Mouse (Mus musculus) heart, embryonic 13.5 days (tissue): ENCODE measurements around the gene Samsn1. TPM values are rescaled to one million over a fixed set of nuclear protein-coding genes. Genes with fewer than 3 reads are reported as not detected.

Experiments used
- ATAC-seq: fragments of 200-750 bp; cut with Nextera tagmentation; 2 replicates; pipeline ENCODE4 v1.8.0; 2017; ENCODE audit warnings: moderate TSS enrichment; ENCODE audit not compliant: insufficient number of reproducible peaks, low FRiP score, low TSS enrichment; ENCODE audit errors: extremely low read depth
- H3K27ac ChIP-seq: fragments of 300-500 bp; sonication (generic); replicated peaks from 2 replicates; pipeline ENCODE4 v1.5.1; 2015; ENCODE audit warnings: moderate library complexity, mild to moderate bottlenecking, inconsistent platforms
- H3K27me3 ChIP-seq: fragments of 300-500 bp; sonication (generic); replicated peaks from 2 replicates; pipeline ENCODE4 v1.6.1; 2015; ENCODE audit warnings: mild to moderate bottlenecking, inconsistent platforms
- H3K36me3 ChIP-seq: fragments of 300-500 bp; sonication (generic); 2 replicates; pipeline ENCODE4 v1.6.1; 2015; ENCODE audit warnings: mild to moderate bottlenecking, inconsistent platforms
- H3K4me1 ChIP-seq: fragments of 300-500 bp; sonication (generic); 2 replicates; pipeline ENCODE4 v1.6.1; 2015; ENCODE audit warnings: inconsistent platforms
- H3K4me2 ChIP-seq: fragments of 300-500 bp; sonication (generic); 2 replicates; pipeline ENCODE4 v1.6.1; 2015; ENCODE audit warnings: inconsistent platforms, mild to moderate bottlenecking, moderate library complexity
- H3K4me3 ChIP-seq: fragments of 300-500 bp; sonication (generic); 2 replicates; pipeline ENCODE4 v1.5.1; 2015; ENCODE audit warnings: moderate library complexity, mild to moderate bottlenecking, inconsistent platforms
- H3K9ac ChIP-seq: fragments of 300-500 bp; sonication (generic); 2 replicates; pipeline ENCODE4 v1.6.1; 2015; ENCODE audit warnings: inconsistent platforms, mild to moderate bottlenecking, moderate library complexity
- H3K9me3 ChIP-seq: fragments of 300-500 bp; sonication (generic); 2 replicates; pipeline ENCODE4 v1.6.1; 2016; ENCODE audit warnings: inconsistent platforms
- whole genome bisulfite sequencing: fragments of 180-500 bp; shearing (Covaris S2); methylation state at CpG from one replicate; pipeline ENCODE4 v1.1.7; 2015; ENCODE audit warnings: mixed read lengths; 5-methylcytosine and 5-hydroxymethylcytosine counted together
- polyA plus RNA-seq: library from polyadenylated mRNA; unstranded; fragments of >200 nt; fragmentation: Nextera tagmentation; extraction: Ambion mirVana; gene quantifications from 2 replicates; pipeline ENCODE4 v1.2.1, GENCODE M21; 2015

Samsn1 gene
- polyA plus RNA-seq, 1 experiment from 2014 or later: 2.1 TPM

DNA sequence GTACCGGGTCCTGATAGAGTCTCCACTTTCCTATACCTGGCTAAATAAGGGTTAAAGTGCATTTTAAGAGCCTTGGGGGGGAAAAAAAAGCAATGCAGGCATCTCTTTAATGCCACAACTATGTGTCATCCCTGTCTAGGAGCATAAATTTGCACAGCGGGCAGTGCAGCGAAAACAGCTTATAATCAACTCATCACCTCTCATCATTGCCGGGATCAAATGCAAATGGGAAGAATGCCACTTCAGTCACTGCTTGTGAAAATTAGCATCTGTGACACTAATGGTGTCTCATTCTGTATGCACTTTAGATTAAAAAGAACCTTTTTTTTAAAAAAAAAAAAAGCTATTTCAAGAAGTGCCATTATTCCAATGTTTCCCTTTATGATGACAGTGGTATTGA lies 118.0 kb downstream of the Samsn1 start:
- WGBS: 83% methylated on average over 4 of the region's 4 CpGs
- Histone ChIP-seq H3K4me1 (no peaks in the 10 kb centered on the region), H3K4me2 (no peak overlapping the region), H3K36me3 (no peaks in the 10 kb centered on the region), H3K27me3 (no peaks in the 10 kb centered on the region), H3K9ac (no peak overlapping the region), H3K9me3 (no peaks in the 10 kb centered on the region), H3K27ac (no peak overlapping the region), H3K4me3 (no peak overlapping the region)
- ATAC-seq: no peak

- Histone ChIP-seq H3K9me3 (no peaks in the 10 kb centered on the region), H3K4me2 (no peak overlapping the region), H3K4me1 (no peaks in the 10 kb centered on the region), H3K4me3 (no peak overlapping the region), H3K9ac (no peak overlapping the region), H3K27ac (no peak overlapping the region), H3K36me3 (no peaks in the 10 kb centered on the region), H3K27me3 (no peaks in the 10 kb centered on the region)
- 68% methylated on average over 3 of the region's 3 CpGs for WGBS
- ATAC-seq: no peak
These were observed 119.1 kb downstream of the Samsn1 start for GRCm38 (mm10) chr16:75903028-75903427.

DNA sequence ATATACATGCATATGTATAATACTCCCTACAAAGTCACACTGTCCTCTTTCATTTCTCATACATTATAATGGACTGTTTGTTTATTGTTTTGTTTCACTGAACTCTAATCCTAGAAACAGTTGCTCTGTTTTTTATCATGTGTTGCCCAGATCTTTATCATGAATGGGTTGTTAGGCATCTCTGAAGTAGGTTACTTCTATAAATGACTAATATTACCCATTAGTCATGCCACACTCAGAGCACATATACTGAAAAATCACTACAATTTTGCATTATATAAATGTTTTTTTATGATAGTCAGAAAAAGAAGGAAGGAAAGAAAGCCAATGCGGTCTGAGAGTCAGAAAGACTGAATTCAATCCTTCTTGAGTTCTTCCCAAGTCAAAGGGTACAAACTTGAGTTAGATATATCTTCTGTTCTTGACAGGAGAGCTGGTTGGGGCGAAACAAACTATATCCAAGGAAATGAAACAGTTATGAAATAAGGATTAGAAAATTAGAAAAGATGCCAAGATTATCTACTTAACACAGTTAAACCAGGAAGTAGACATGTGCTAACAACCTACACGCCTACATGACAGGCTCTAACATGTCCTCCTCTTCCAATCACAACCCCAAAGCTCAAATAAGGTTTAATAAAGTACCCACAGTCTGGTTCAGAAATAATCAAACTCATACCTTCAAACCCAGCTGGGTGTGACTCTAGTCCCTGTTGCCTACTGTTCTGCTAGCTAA lies 122.0 kb downstream of the Samsn1 start:
- H3K9me3 ChIP-seq: no peaks in the 10 kb centered on the region
- no peak for ATAC-seq
- 69% methylated on average over 3 of the region's 3 CpGs for WGBS
- no peak overlapping the region for H3K4me2 ChIP-seq
- H3K4me1 ChIP-seq: no peaks in the 10 kb centered on the region
- no peaks in the 10 kb centered on the region for H3K27me3 ChIP-seq
- no peak overlapping the region for H3K27ac ChIP-seq
- no peak overlapping the region for H3K4me3 ChIP-seq
- no peak overlapping the region for H3K9ac ChIP-seq
- H3K36me3 ChIP-seq: no peaks in the 10 kb centered on the region

DNA sequence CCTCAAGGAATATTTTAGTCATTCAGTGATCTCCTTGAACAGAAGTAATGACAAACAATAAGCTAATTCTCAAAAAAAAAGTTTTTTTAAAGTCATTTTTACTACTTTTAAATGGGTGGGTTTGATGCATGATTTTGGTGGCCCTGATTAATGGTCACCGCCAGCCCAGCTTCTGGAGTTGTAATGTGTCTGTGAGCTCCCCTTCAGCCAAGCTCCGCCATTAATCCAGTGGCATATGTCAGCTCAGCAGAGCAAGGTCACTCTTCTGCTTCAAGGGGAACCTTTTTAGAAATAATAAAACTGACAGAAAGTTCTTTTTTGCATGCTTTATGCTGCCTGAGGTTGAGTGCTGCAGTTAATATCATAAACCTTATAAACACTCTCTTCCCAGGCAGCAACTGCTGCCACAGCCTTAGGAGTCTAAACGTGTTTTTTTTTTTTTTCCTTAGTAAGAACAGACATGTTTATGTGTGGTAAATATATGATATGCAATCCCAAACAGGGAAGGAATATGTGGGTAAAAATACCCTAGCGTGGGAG lies 124.2 kb downstream of the Samsn1 start:
- H3K4me1 ChIP-seq: no peaks in the 10 kb centered on the region
- WGBS: 73% methylated on average over 4 of the region's 4 CpGs
- no peaks in the 10 kb centered on the region for H3K36me3 ChIP-seq
- H3K9me3 ChIP-seq: no peaks in the 10 kb centered on the region
- no peak overlapping the region for H3K4me3 ChIP-seq
- no peak overlapping the region for H3K27ac ChIP-seq
- no peaks in the 10 kb centered on the region for H3K27me3 ChIP-seq
- ATAC-seq: no peak
- no peak overlapping the region for H3K4me2 ChIP-seq
- no peak overlapping the region for H3K9ac ChIP-seq

DNA sequence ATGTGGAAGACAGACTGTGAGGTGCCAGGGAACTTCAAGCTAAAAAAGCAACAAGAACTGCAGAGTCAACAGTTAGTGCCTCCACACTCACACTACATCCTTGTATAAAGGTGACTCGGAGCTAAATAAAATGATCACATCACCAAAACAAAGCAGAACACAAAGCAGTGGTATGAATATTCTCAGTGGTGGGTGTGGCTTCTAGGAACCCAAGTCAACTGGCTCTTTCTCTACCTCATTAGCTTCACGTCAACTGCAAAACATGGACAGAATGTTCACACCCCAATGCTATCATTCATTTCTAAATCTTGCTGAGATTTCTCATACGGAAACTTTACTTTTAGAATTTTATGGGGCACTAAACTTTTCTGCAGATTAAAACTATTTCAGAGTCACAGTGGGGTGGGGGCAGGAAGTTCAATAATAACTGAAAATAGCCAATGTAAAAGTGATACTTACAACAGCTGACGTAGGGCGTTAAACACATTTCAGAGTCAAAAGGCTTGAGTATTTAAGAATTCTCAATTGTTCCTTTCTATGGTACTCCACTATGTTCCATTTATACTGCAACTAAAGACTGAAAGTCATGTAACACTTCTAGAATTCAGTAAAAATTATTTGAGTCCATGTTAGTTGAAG lies 127.7 kb downstream of the Samsn1 start:
- Histone ChIP-seq H3K27me3 (no peaks in the 10 kb centered on the region), H3K9ac (no peak overlapping the region), H3K4me3 (no peak overlapping the region), H3K4me1 (no peaks in the 10 kb centered on the region), H3K27ac (no peak overlapping the region), H3K4me2 (no peak overlapping the region), H3K36me3 (no peaks in the 10 kb centered on the region), H3K9me3 (no peaks in the 10 kb centered on the region)
- ATAC-seq: no peak
- WGBS: 73% methylated on average over 5 of the region's 5 CpGs

DNA sequence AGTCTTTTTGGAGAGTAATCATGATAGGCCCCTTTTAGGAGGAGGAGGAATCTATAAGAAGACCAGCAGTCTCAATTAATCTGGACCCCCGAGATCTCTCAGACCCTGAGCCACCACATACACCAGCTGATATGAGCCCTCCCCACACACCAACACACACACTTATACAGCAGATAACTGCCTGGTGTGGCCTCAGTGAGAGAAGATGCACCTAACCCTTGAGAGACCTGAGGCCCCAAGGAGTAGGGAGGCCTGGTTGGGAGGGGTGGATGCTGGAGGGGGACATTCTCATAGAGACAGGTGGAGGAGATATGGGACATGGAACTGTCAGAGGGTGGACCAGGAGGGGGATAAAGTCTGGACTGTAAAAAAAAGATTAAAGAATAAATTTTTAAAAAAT lies 128.6 kb downstream of the Samsn1 start:
- Histone ChIP-seq H3K4me3 (no peak overlapping the region), H3K9me3 (no peaks in the 10 kb centered on the region), H3K4me1 (no peaks in the 10 kb centered on the region), H3K27me3 (no peaks in the 10 kb centered on the region), H3K36me3 (no peaks in the 10 kb centered on the region), H3K27ac (no peak overlapping the region), H3K4me2 (no peak overlapping the region), H3K9ac (no peak overlapping the region)
- ATAC-seq: no peak
- 52% methylated on average over 1 of the region's 1 CpGs for WGBS

DNA sequence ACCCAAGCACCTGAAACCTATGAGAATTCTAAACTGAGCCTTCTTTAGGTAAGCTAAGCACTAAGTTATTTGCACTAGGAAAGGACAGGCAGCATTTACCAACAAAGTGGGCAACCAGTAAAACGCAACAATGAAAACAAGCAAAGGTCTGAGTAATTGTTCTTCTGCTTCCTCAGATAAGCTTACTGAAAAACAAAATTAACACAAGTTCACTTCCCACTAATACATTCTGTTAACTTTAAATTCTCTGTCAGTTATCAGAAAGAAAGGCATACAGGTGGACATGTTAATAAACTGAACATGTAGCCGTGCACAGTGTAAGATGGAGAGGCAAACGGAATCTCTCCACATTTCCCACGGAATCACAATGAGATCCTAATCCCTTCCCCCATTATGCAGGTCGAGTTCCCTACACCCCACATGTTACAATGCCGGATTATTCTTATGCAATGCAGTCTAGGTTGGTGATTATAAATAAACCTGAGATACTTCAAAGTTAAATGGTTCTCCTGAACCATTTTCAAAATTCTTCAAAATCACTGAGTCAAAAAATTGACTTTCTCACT lies 132.9 kb downstream of the Samsn1 start:
- Histone ChIP-seq H3K27me3 (no peaks in the 10 kb centered on the region), H3K9ac (no peak overlapping the region), H3K4me1 (no peaks in the 10 kb centered on the region), H3K27ac (no peak overlapping the region), H3K4me2 (no peak overlapping the region), H3K9me3 (no peaks in the 10 kb centered on the region), H3K36me3 (no peaks in the 10 kb centered on the region), H3K4me3 (no peak overlapping the region)
- ATAC-seq: no peak
- 63% methylated on average over 6 of the region's 6 CpGs for WGBS

GRCm38 (mm10) chr16:75887203-75887602 lies 134.9 kb downstream of the Samsn1 start:
- H3K27ac ChIP-seq: no peak overlapping the region
- no peak for ATAC-seq
- H3K4me3 ChIP-seq: no peak overlapping the region
- no peak overlapping the region for H3K4me2 ChIP-seq
- 64% methylated on average over 6 of the region's 6 CpGs for WGBS
- H3K9me3 ChIP-seq: no peaks in the 10 kb centered on the region
- H3K27me3 ChIP-seq: no peaks in the 10 kb centered on the region
- no peaks in the 10 kb centered on the region for H3K36me3 ChIP-seq
- no peaks in the 10 kb centered on the region for H3K4me1 ChIP-seq
- no peak overlapping the region for H3K9ac ChIP-seq

GRCm38 (mm10) chr16:75878885-75879284 lies 143.2 kb downstream of the Samsn1 start:
- H3K27me3 ChIP-seq: no peaks in the 10 kb centered on the region
- ATAC-seq: no peak
- H3K4me2 ChIP-seq: no peak overlapping the region
- no peak overlapping the region for H3K9ac ChIP-seq
- no peaks in the 10 kb centered on the region for H3K9me3 ChIP-seq
- no peak overlapping the region for H3K4me3 ChIP-seq
- H3K36me3 ChIP-seq: no peaks in the 10 kb centered on the region
- 77% methylated on average over 2 of the region's 2 CpGs for WGBS
- H3K4me1 ChIP-seq: peaks cover 13% of the 10 kb centered on the region
- no peak overlapping the region for H3K27ac ChIP-seq

- 39% methylated on average over 3 of the region's 3 CpGs for WGBS
- ATAC-seq: no peak
- peaks cover 13% of the 10 kb centered on the region for H3K4me1 ChIP-seq
These were observed 144.9 kb downstream of the Samsn1 start for GRCm38 (mm10) chr16:75877170-75877569.

GRCm38 (mm10) chr16:75875896-75876295 lies 146.2 kb downstream of the Samsn1 start:
- no peak overlapping the region for H3K27ac ChIP-seq
- no peaks in the 10 kb centered on the region for H3K36me3 ChIP-seq
- 38% methylated on average over 4 of the region's 4 CpGs for WGBS
- H3K4me3 ChIP-seq: no peak overlapping the region
- H3K9me3 ChIP-seq: no peaks in the 10 kb centered on the region
- no peak overlapping the region for H3K4me2 ChIP-seq
- no peak for ATAC-seq
- no peaks in the 10 kb centered on the region for H3K27me3 ChIP-seq
- peaks cover 13% of the 10 kb centered on the region for H3K4me1 ChIP-seq
- H3K9ac ChIP-seq: no peak overlapping the region

More at GRCm38 (mm10) chr16:75877170-75877569, 144.9 kb downstream of the Samsn1 start:
- Histone ChIP-seq H3K9ac (no peak overlapping the region), H3K27me3 (no peaks in the 10 kb centered on the region), H3K9me3 (no peaks in the 10 kb centered on the region), H3K4me3 (no peak overlapping the region), H3K4me2 (no peak overlapping the region), H3K27ac (no peak overlapping the region), H3K36me3 (no peaks in the 10 kb centered on the region)
